17 mouse cellular contexts compared by ENCODE assay signal in genomic region chr19:41581706-41582420, GRCm38 (mm10). TPM values are rescaled to one million over a fixed set of nuclear protein-coding genes. Genes with fewer than 3 reads are reported as not detected.
DNase-seq lines count a peak whose midpoint lies in the region; ATAC-seq and TF ChIP-seq lines count a peak whose summit lies in the region.
"Had no signal": no experiment of that assay in that cellular context is flagged by ENCODE, and none has a peak within 500 bp of the region (broad histone marks: within the 10 kb centered on the region; RNA-seq: fewer than 3 reads in every experiment).

Gene Gm340, plus strand, starts transcription at chr19:41582370.

- H3K79me2 ChIP-seq in liver, adult 2 months (ENCODE audit: control insufficient read depth, insufficient read depth, low read length): no peaks in the 10 kb centered on the region

- no peak within 1 kb of the TSS for H3K4me3 ChIP-seq in liver, adult 2 months (ENCODE audit: insufficient read depth, low read depth, low read length)
- H3K4me3 ChIP-seq in liver, embryonic 12.5 days: no peak within 1 kb of the TSS
- no peak within 1 kb of the TSS for H3K4me3 ChIP-seq in olfactory bulb, adult 2 months (ENCODE audit: insufficient read depth, low read depth, low read length)
- H3K4me3 ChIP-seq: erythroblast, embryonic 14.5 days; heart, embryonic 12.5 days; myocyte; stomach, embryonic 15.5 days had no signal

- H3K9me3 ChIP-seq in liver, embryonic 12.5 days (replicated peaks): no peaks in the 10 kb centered on the region
- H3K9me3 ChIP-seq: heart, embryonic 12.5 days; stomach, embryonic 15.5 days had no signal

- H3K27me3 ChIP-seq in liver, adult 2 months (ENCODE audit: control insufficient read depth, insufficient read depth, low read length): no peaks in the 10 kb centered on the region
- no peaks in the 10 kb centered on the region for H3K27me3 ChIP-seq in liver, embryonic 12.5 days (replicated peaks)
- H3K27me3 ChIP-seq: heart, embryonic 12.5 days; stomach, embryonic 15.5 days had no signal

- H3K4me1 ChIP-seq in liver, adult 2 months (ENCODE audit: control insufficient read depth, insufficient read depth, low read length): peaks cover 10% of the 10 kb centered on the region
- 0 out of 2 replicates have a peak, but pooled peaks cover 2% of the 10 kb centered on the region for H3K4me1 ChIP-seq in liver, embryonic 12.5 days
- H3K4me1 ChIP-seq in olfactory bulb, adult 2 months (ENCODE audit: control insufficient read depth, insufficient read depth, low read length): peaks cover 15% of the 10 kb centered on the region
- H3K4me1 ChIP-seq: heart, embryonic 12.5 days; stomach, embryonic 15.5 days had no signal

- intact Hi-C loops in gastrocnemius, postnatal 36 days (cut with DNase I): no loop called here

- WGBS in liver, adult 2 months: 61% methylated on average over 23 of the region's 23 CpGs
- 87% methylated on average over 23 of the region's 23 CpGs for WGBS in liver, embryonic 12.5 days (ENCODE audit: insufficient replicate concordance)
- WGBS in olfactory bulb, adult 2 months: 77% methylated on average over 23 of the region's 23 CpGs

- no peak for TF ChIP-seq CTCF in liver, adult 2 months (IDR thresholded peaks at IDR 0.05; ENCODE audit: low read depth, low read length)
- no peak for TF ChIP-seq CTCF in olfactory bulb, adult 2 months (IDR thresholded peaks at IDR 0.05; ENCODE audit: insufficient read depth, low read depth, low read length)

- DNase-seq in gastrocnemius, postnatal 4 days (ENCODE audit: low spot score in 2 of 2): no peak
- DNase-seq in gastrocnemius, postnatal 36 days: no peak
- DNase-seq in liver, adult 2 months (ENCODE audit: extremely low read depth, low read depth, low spot score): peak; percentile 87
- no peak for DNase-seq in frontal cortex, postnatal 36 days (ENCODE audit: low spot score in 2 of 2)
- no peak for DNase-seq in testis, postnatal 10 days (ENCODE audit: low spot score)
- DNase-seq: kidney, adult 9 months; lung, adult 2 months; thymus, postnatal 25 days had no signal

- ATAC-seq in liver, embryonic 12.5 days: no peak
- no peak for ATAC-seq in erythroblast, adult 5-6 weeks (replicated peaks; ENCODE audit: low FRiP score, poor library complexity, severe bottlenecking)
- ATAC-seq: activated CD4-positive, CD25-positive, alpha-beta regulatory T cell, adult 4 months; hindbrain, postnatal 0 days had no signal

- no peak within 1 kb of the TSS for H3K4me2 ChIP-seq in liver, embryonic 12.5 days
- H3K4me2 ChIP-seq: heart, embryonic 12.5 days; stomach, embryonic 15.5 days had no signal

- no peak for TF ChIP-seq POLR2A in liver, adult 2 months (IDR thresholded peaks at IDR 0.05; ENCODE audit: extremely low read depth, insufficient read depth, low read length)
- TF ChIP-seq POLR2A in olfactory bulb, adult 2 months (IDR thresholded peaks at IDR 0.05; ENCODE audit: insufficient read depth, low read depth, low read length): no peak

- no peak within 1 kb of the TSS for H3K27ac ChIP-seq in liver, adult 2 months (replicated peaks; ENCODE audit: insufficient read depth, low read depth, low read length)
- H3K27ac ChIP-seq in liver, embryonic 12.5 days: no peak within 1 kb of the TSS
- 0 out of 2 replicates have a peak within 1 kb of the TSS, but pooled peaks have one; percentile 17 for H3K27ac ChIP-seq in olfactory bulb, adult 2 months (ENCODE audit: insufficient read depth, low read depth, low read length)
- H3K27ac ChIP-seq: hindbrain, postnatal 0 days; stomach, embryonic 15.5 days had no signal

- H3K9ac ChIP-seq in liver, adult 2 months (ENCODE audit: low read depth, low read length): no peak within 1 kb of the TSS
- H3K9ac ChIP-seq in liver, embryonic 12.5 days: no peak within 1 kb of the TSS
- H3K9ac ChIP-seq: heart, embryonic 12.5 days; stomach, embryonic 15.5 days had no signal

- H3K36me3 ChIP-seq in liver, adult 2 months (ENCODE audit: control insufficient read depth, insufficient read depth, low read length): peaks cover 6% of the 10 kb centered on the region
- H3K36me3 ChIP-seq in liver, embryonic 12.5 days: peaks cover 47% of the 10 kb centered on the region

RNA-seq across cellular contexts. Expression of gene Gm340, which starts in this region (rescaled TPM):
- total RNA-seq in gastrocnemius, postnatal 4 days (2021): 10 to 100 TPM; 10.6 to 11.0 TPM
- 1 to 10 TPM; 5.9 to 6.5 TPM for total RNA-seq in gastrocnemius, postnatal 36 days (2021)
- total RNA-seq in liver, adult 2 months (2014; rRNA removed): 3.0 and 3.4 TPM in 2 replicates
- 0.51 and 0.69 TPM in 2 replicates for polyA plus RNA-seq in liver, adult 2 months (2012; rRNA removed)
- polyA plus RNA-seq in liver, embryonic 12.5 days (2016; fragmentation: Nextera tagmentation; extraction: Ambion mirVana): 2.2 and 2.8 TPM in 2 replicates
- 20.7 and 20.9 TPM in 2 replicates for total RNA-seq in erythroblast, adult 5-6 weeks (2015; ENCODE audit: low replicate concordance)
- 48.6 and 48.8 TPM in 2 replicates for total RNA-seq in erythroblast, adult 5-6 weeks (2017; ENCODE audit: low replicate concordance)
- not detected in 2 replicates for polyA plus RNA-seq in olfactory bulb, adult 2 months (2012; ENCODE audit: insufficient read depth, insufficient read length, low replicate concordance, missing spikeins)
